Mouse (Mus musculus): ENCODE results near the gene 1520401A03Rik.

- no peak for TF ChIP-seq GATA1 (IDR thresholded peaks at IDR 0.05; ENCODE audit: low read length)
- TF ChIP-seq TAL1 (IDR thresholded peaks at IDR 0.05; ENCODE audit: low read length) = no peak
Measured at GRCm38 (mm10) chr17:23725477-23725876, 2.9 kb upstream of the 1520401A03Rik start.
